Mouse (Mus musculus): ENCODE results near the gene Agbl5. TPM values are rescaled to one million over a fixed set of nuclear protein-coding genes. Genes with fewer than 3 reads are reported as not detected.

The Agbl5 gene
- polyA plus RNA-seq, 2 experiments: 27.7 to 61.9 TPM

GRCm38 (mm10) chr5:30930121-30930520, 41.6 kb downstream of the Agbl5 start:
- Histone ChIP-seq H3K9me3 (ENCODE audit: control insufficient read depth, low read length) (no peaks in the 10 kb centered on the region), H3K4me2 (replicated peaks; ENCODE audit: low read depth, low read length, severe bottlenecking) (no peak overlapping the region), H3K27ac (replicated peaks; ENCODE audit: low read depth, low read length) (no peak overlapping the region), H3K36me3 (ENCODE audit: control insufficient read depth, insufficient read depth, low read length) (no peaks in the 10 kb centered on the region), H3K9ac (ENCODE audit: low read depth, low read length, severe bottlenecking) (no peak overlapping the region), H3K27me3 (ENCODE audit: control insufficient read depth, insufficient read depth, low read length) (no peaks in the 10 kb centered on the region), H3K4me3 (replicated peaks; ENCODE audit: low read length) (no peak overlapping the region), H3K4me1 (ENCODE audit: control insufficient read depth, insufficient read depth, low read length) (no peaks in the 10 kb centered on the region)
- TF ChIP-seq POLR2A (IDR thresholded peaks at IDR 0.05; ENCODE audit: borderline replicate concordance, extremely low read depth, insufficient read depth, insufficient read length): no peak
- ATAC-seq (ENCODE audit: low FRiP score, low read depth) (peak; percentile 51; the same call in 1 of the 2 replicates), DNase-seq (ENCODE audit: low spot score) (peak; percentile 79)
- WGBS: 38% methylated on average over 4 of the region's 4 CpGs

- no peak overlapping the region for H3K27ac ChIP-seq (replicated peaks; ENCODE audit: low read depth, low read length)
- no peaks in the 10 kb centered on the region for H3K9me3 ChIP-seq (ENCODE audit: control insufficient read depth, low read length)
- no peak for DNase-seq (ENCODE audit: low spot score)
- WGBS: 81% methylated on average over 6 of the region's 6 CpGs
- no peaks in the 10 kb centered on the region for H3K27me3 ChIP-seq (ENCODE audit: control insufficient read depth, insufficient read depth, low read length)
- H3K36me3 ChIP-seq (ENCODE audit: control insufficient read depth, insufficient read depth, low read length): no peaks in the 10 kb centered on the region
- H3K4me2 ChIP-seq (replicated peaks; ENCODE audit: low read depth, low read length, severe bottlenecking): no peak overlapping the region
- ATAC-seq (ENCODE audit: low FRiP score, low read depth): no peak
- H3K4me1 ChIP-seq (ENCODE audit: control insufficient read depth, insufficient read depth, low read length): no peaks in the 10 kb centered on the region
- TF ChIP-seq POLR2A (IDR thresholded peaks at IDR 0.05; ENCODE audit: borderline replicate concordance, extremely low read depth, insufficient read depth, insufficient read length): no peak
- H3K9ac ChIP-seq (ENCODE audit: low read depth, low read length, severe bottlenecking): no peak overlapping the region
- no peak overlapping the region for H3K4me3 ChIP-seq (replicated peaks; ENCODE audit: low read length)
These were observed 42.4 kb downstream of the Agbl5 start for GRCm38 (mm10) chr5:30930846-30931245.

GRCm38 (mm10) chr5:30931378-30931777, 42.9 kb downstream of the Agbl5 start:
- 82% methylated on average over 4 of the region's 4 CpGs for whole genome bisulfite sequencing
- TF ChIP-seq POLR2A (IDR thresholded peaks at IDR 0.05; ENCODE audit: borderline replicate concordance, extremely low read depth, insufficient read depth, insufficient read length): no peak
- Histone ChIP-seq H3K27ac (replicated peaks; ENCODE audit: low read depth, low read length) (no peak overlapping the region), H3K4me3 (replicated peaks; ENCODE audit: low read length) (no peak overlapping the region), H3K36me3 (ENCODE audit: control insufficient read depth, insufficient read depth, low read length) (no peaks in the 10 kb centered on the region), H3K9me3 (ENCODE audit: control insufficient read depth, low read length) (no peaks in the 10 kb centered on the region), H3K4me2 (replicated peaks; ENCODE audit: low read depth, low read length, severe bottlenecking) (no peak overlapping the region), H3K4me1 (ENCODE audit: control insufficient read depth, insufficient read depth, low read length) (no peaks in the 10 kb centered on the region), H3K27me3 (ENCODE audit: control insufficient read depth, insufficient read depth, low read length) (no peaks in the 10 kb centered on the region), H3K9ac (ENCODE audit: low read depth, low read length, severe bottlenecking) (no peak overlapping the region)
- peak; percentile 39; the same call in 1 of the 2 replicates for ATAC-seq (ENCODE audit: low FRiP score, low read depth)
- DNase-seq (ENCODE audit: low spot score): no peak

GRCm38 (mm10) chr5:30933705-30934104, 45.2 kb downstream of the Agbl5 start:
- H3K27ac ChIP-seq (replicated peaks; ENCODE audit: low read depth, low read length): no peak overlapping the region
- no peak for TF ChIP-seq POLR2A (IDR thresholded peaks at IDR 0.05; ENCODE audit: borderline replicate concordance, extremely low read depth, insufficient read depth, insufficient read length)
- ATAC-seq (ENCODE audit: low FRiP score, low read depth) (no peak), DNase-seq (ENCODE audit: low spot score) (no peak)
- H3K4me2 ChIP-seq (replicated peaks; ENCODE audit: low read depth, low read length, severe bottlenecking): no peak overlapping the region
- H3K27me3 ChIP-seq (ENCODE audit: control insufficient read depth, insufficient read depth, low read length): no peaks in the 10 kb centered on the region
- no peaks in the 10 kb centered on the region for H3K36me3 ChIP-seq (ENCODE audit: control insufficient read depth, insufficient read depth, low read length)
- no peaks in the 10 kb centered on the region for H3K4me1 ChIP-seq (ENCODE audit: control insufficient read depth, insufficient read depth, low read length)
- H3K4me3 ChIP-seq (replicated peaks; ENCODE audit: low read length): no peak overlapping the region
- 70% methylated on average over 5 of the region's 5 CpGs for WGBS
- H3K9me3 ChIP-seq (ENCODE audit: control insufficient read depth, low read length): no peaks in the 10 kb centered on the region
- no peak overlapping the region for H3K9ac ChIP-seq (ENCODE audit: low read depth, low read length, severe bottlenecking)

GRCm38 (mm10) chr5:30934725-30935461, 46.4 kb downstream of the Agbl5 start:
- Histone ChIP-seq H3K36me3 (ENCODE audit: control insufficient read depth, insufficient read depth, low read length) (no peaks in the 10 kb centered on the region), H3K4me1 (ENCODE audit: control insufficient read depth, insufficient read depth, low read length) (no peaks in the 10 kb centered on the region), H3K27me3 (ENCODE audit: control insufficient read depth, insufficient read depth, low read length) (no peaks in the 10 kb centered on the region), H3K27ac (replicated peaks; ENCODE audit: low read depth, low read length) (no peak overlapping the region), H3K9me3 (ENCODE audit: control insufficient read depth, low read length) (no peaks in the 10 kb centered on the region), H3K9ac (ENCODE audit: low read depth, low read length, severe bottlenecking) (no peak overlapping the region), H3K4me2 (replicated peaks; ENCODE audit: low read depth, low read length, severe bottlenecking) (no peak overlapping the region), H3K4me3 (replicated peaks; ENCODE audit: low read length) (no peak overlapping the region)
- TF ChIP-seq POLR2A (IDR thresholded peaks at IDR 0.05; ENCODE audit: borderline replicate concordance, extremely low read depth, insufficient read depth, insufficient read length): no peak
- no peak for ATAC-seq (ENCODE audit: low FRiP score, low read depth)
- WGBS: 89% methylated on average over 5 of the region's 5 CpGs
- DNase-seq (ENCODE audit: low spot score): no peak

All from limb, embryonic 14.5 days (tissue).